Mouse (Mus musculus): ENCODE measurements around the gene Hhipl1. TPM values are rescaled to one million over a fixed set of nuclear protein-coding genes. Genes with fewer than 3 reads are reported as not detected.

Gene Hhipl1
- not detected for polyA plus RNA-seq (2017; shearing (Covaris generic))

GRCm38 (mm10) chr12:108305812-108306794, at the start of gene Hhipl1:
TSS of gene Hhipl1 (plus strand) at chr12:108306270.

DNA sequence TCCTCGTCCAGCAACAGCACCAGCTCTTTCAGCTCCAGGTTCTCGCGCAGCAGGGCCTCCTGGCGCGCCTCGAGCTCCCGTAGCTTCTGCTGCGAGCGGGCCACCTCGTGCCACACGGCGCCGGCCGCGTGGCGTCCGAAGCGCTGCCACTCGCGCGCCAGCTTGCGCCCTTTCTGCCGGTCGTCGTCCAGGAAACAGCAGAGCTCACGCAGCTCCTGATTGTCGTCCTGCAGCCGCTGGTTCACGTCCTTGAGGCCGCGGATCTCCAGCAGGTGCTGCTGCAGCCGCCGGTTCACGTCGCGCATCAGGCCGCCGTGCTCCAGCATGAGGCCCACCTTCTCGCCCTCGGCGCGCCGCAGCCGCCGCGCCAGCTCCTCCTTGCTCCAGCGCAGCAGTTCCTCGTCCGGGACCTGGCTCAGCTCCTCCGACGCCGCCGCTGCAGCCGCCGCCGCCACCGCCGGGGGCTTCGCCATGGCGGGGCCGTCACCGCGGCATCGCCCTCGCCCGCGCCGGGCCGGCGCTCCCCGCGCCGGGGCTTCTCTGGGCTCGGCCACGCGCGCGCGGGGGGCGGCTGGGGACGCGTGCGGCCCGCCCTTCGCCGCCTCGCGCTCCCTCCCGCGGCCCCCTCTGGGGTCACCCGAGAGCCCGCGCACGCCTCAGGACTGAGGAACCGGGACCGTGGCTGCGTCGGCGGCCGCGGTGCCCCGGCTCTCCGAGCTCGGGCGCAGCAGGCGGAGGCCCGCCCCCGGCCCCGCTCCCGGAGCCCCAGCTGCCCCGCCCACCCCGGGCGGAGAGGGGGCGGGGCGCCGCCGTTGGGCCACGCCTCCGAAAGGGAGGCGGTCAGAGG, 31.2 kb upstream of the Hhipl1 start, which contains the start of gene Ccdc85c:
Gene Ccdc85c (minus strand): TSS at position 765 of the 847 bp plus-strand sequence.

GRCm38 (mm10) chr12:108333895-108334445, 27.9 kb downstream of the Hhipl1 start, which contains the start of gene Cyp46a1:
TSS of gene Cyp46a1 (plus strand) at chr12:108334381.

DNA sequence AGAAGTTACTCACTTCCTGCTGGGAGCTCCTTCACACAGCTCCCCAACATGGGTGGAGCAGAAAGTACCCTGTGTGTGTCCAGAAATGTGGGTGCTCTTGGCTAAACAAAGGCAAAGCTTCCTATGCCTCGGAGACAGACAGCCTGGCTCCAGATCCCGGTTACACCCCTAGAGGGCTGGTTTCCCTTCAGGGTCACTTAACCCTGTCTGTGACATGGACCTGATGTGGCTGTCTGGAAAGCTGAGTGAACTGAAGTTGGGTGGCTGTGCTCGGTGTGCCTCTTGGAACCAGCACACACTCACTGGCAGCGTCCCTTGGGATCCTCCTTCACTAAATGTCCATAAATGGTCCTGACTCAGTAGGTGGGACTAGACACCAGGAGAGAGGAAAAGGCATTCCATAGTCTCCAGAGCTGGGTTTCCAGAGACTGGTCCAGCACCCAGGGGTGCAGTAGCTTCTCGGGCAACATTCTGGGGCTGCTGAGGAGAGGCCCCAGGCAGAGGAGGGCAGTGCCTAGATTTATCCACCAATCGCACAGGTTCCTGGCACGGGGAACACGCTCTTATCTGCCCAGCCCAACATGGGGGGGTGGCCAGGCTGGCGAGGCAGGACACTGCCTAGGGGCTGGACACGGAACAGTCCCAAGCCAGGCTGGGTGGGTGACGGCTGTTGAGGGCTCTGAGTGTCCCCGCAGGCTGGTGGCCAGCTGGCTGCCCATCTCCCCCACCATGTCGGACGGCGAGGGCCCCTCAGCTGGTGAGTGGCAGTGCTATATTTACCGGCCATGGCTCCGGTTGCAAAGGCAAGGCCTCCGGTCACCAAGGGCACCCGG, 64.7 kb downstream of the Hhipl1 start, which contains the start of gene Eml1:
Gene Eml1 (plus strand): TSS at position 362 of the 833 bp plus-strand sequence.

Other genes with a start within 250 kb of the Hhipl1 start
- gene Setd3, start 127.0 kb upstream of the Hhipl1 start, polyA plus RNA-seq (2017; shearing (Covaris generic)): 43.2 TPM
- 4.3 TPM for gene Ccnk, start 126.7 kb upstream of the Hhipl1 start, polyA plus RNA-seq (2017; shearing (Covaris generic))
- not detected for gene Ccdc85c, start 30.8 kb upstream of the Hhipl1 start, polyA plus RNA-seq (2017; shearing (Covaris generic))
- gene Cyp46a1, start 28.1 kb downstream of the Hhipl1 start, polyA plus RNA-seq (2017; shearing (Covaris generic)): not detected
- 0.46 TPM for gene Eml1, start 64.7 kb downstream of the Hhipl1 start, polyA plus RNA-seq (2017; shearing (Covaris generic))
- gene Evl, start 248.4 kb downstream of the Hhipl1 start, polyA plus RNA-seq (2017; shearing (Covaris generic)): 539 TPM

Measured in activated CD4-positive, CD25-positive, alpha-beta regulatory T cell, adult 9 weeks (primary cell).